Mouse (Mus musculus) spleen, adult 2 months (tissue): Measurements from ENCODE around the gene Lmo2. TPM values are rescaled to one million over a fixed set of nuclear protein-coding genes. Genes with fewer than 3 reads are reported as not detected.

Source experiments
- DNase-seq, 2 experiments: peaks; one replicate each; pipeline versions ENCODE4 v3.0.0 to v3.0.0-alpha.2; 2012 to 2021; ENCODE audit warnings: low spot score in 2 of 2, low read depth in 1 of 2
- H3K27ac ChIP-seq: fragments of 200-500 bp; 2 replicates; pipeline ENCODE4 v1.5.1; 2012; ENCODE audit warnings: low read length, inconsistent platforms; ENCODE audit not compliant: insufficient read depth
- H3K27me3 ChIP-seq: fragments of 200-500 bp; 2 replicates; pipeline ENCODE4 v1.6.1; 2012; ENCODE audit warnings: mild to moderate bottlenecking, moderate library complexity, low read length, inconsistent platforms; ENCODE audit not compliant: control insufficient read depth, insufficient read depth
- H3K36me3 ChIP-seq: fragments of 200-500 bp; 2 replicates; pipeline ENCODE4 v1.6.1; 2012; ENCODE audit warnings: mild to moderate bottlenecking, low read length, inconsistent platforms; ENCODE audit not compliant: control insufficient read depth, insufficient read depth
- H3K4me1 ChIP-seq: fragments of 200-500 bp; 2 replicates; pipeline ENCODE4 v1.6.1; 2011; ENCODE audit warnings: inconsistent platforms; ENCODE audit not compliant: control insufficient read depth, insufficient read depth, insufficient read length
- H3K4me3 ChIP-seq: fragments of 200-500 bp; 2 replicates; pipeline ENCODE4 v1.5.1; 2011; ENCODE audit warnings: mild to moderate bottlenecking, inconsistent platforms; ENCODE audit not compliant: insufficient read depth, insufficient read length; ENCODE audit errors: extremely low read depth
- CTCF ChIP-seq: fragments of 200-500 bp; IDR thresholded peaks from 2 replicates; pipeline ENCODE4 v1.5.1; 2011; ENCODE audit warnings: mild to moderate bottlenecking, inconsistent platforms; ENCODE audit not compliant: insufficient read depth, insufficient read length, insufficient replicate concordance; ENCODE audit errors: extremely low read depth
- POLR2A ChIP-seq: fragments of 200-500 bp; IDR thresholded peaks from 2 replicates; pipeline ENCODE4 v1.6.1; 2011; ENCODE audit warnings: low read depth, low read length, inconsistent platforms
- WGBS: fragments of 180-500 bp; shearing (Covaris S2); methylation state at CpG from one replicate; pipeline ENCODE4 v1.1.7; 2018; 5-methylcytosine and 5-hydroxymethylcytosine counted together
- polyA plus RNA-seq: library from polyadenylated mRNA; depleted of rRNA; stranded (reverse); fragments of >200 nt; gene quantifications from 2 replicates; pipeline ENCODE4 v1.2.3, GENCODE M21; 2012

Lmo2 gene
- polyA plus RNA-seq, 1 experiment = 91.1 TPM

DNA sequence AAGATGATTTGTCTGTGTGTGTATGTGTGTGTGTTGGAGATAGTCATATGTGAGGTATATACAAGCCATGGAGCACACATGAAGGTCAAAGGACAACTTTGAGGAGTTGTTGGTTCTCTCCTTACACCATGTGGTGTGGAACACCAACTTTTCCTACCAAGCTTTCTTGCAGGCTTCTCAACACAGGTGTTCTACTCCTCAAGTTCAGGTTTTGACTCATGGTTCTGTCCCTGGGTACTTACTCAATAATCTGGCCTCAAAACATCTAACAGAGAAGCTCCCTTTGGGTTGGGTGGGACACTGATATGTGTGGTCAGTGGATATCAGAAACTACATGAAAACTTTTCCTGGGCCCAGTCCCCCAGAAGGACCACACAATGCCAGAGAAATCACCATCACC lies 18.8 kb upstream of the Lmo2 start:
- TF ChIP-seq CTCF = no peak
- TF ChIP-seq POLR2A = no peak
- no peak overlapping the region for H3K4me3 ChIP-seq
- no peaks in the 10 kb centered on the region for H3K36me3 ChIP-seq
- no peak for DNase-seq
- H3K4me1 ChIP-seq = peaks cover 9% of the 10 kb centered on the region
- no peak overlapping the region for H3K27ac ChIP-seq
- no peaks in the 10 kb centered on the region for H3K27me3 ChIP-seq

DNA sequence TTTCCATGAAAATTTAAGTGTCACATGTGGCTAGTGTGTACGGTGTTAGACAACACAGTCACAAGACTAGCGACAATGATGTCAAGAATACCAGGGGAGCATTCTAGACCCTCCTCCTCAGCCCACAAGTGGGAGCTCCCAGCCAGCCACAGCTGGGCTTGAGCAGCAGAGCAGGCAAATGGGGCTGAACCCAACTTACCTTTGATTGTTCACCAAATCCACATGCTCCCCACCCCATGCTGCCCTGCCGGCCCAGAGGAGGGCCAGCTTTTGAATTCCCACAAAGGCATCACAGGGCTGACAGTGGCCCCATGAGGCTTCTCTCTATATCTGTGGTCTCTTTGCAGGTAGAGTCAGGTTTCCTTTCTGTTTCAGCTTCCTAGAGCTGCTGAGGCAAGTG lies 16.7 kb upstream of the Lmo2 start:
- no peak overlapping the region for H3K27ac ChIP-seq
- TF ChIP-seq CTCF (no peak), POLR2A (no peak)
- no peak overlapping the region for H3K4me3 ChIP-seq
- no peaks in the 10 kb centered on the region for H3K27me3 ChIP-seq
- H3K36me3 ChIP-seq = no peaks in the 10 kb centered on the region
- WGBS = 23% methylated on average over 3 of the region's 3 CpGs
- peaks cover 11% of the 10 kb centered on the region for H3K4me1 ChIP-seq
- DNase-seq = peak in 1 of 2 experiments; percentile 17

DNA sequence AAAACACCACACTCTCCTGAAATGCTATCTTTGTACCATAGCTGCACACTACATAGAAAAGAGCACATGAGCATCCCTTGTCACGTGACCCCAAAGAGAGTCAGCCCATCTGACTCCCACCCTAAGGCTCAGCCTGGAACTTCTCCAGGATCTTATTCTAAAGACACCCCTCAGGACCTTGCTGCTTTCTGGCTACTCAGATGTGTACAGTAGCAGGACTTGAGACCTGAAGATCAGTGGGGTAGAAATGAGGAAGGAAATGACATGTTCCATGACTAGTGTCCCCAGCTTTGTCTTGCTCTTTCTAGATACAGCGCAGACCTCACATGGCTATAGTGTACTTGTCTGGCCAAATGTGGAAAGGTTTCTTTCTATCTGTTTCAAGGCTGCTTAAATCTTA lies 12.9 kb upstream of the Lmo2 start:
- TF ChIP-seq CTCF (no peak), POLR2A (no peak)
- peak; percentile 30 to 61 for DNase-seq
- Histone ChIP-seq H3K36me3 (no peaks in the 10 kb centered on the region), H3K27me3 (no peaks in the 10 kb centered on the region), H3K4me1 (peaks cover 15% of the 10 kb centered on the region; the same call in 1 of the 2 replicates), H3K27ac (peak overlapping the region; percentile 73), H3K4me3 (no peak overlapping the region)
- WGBS = 10% methylated on average over 2 of the region's 2 CpGs

DNA sequence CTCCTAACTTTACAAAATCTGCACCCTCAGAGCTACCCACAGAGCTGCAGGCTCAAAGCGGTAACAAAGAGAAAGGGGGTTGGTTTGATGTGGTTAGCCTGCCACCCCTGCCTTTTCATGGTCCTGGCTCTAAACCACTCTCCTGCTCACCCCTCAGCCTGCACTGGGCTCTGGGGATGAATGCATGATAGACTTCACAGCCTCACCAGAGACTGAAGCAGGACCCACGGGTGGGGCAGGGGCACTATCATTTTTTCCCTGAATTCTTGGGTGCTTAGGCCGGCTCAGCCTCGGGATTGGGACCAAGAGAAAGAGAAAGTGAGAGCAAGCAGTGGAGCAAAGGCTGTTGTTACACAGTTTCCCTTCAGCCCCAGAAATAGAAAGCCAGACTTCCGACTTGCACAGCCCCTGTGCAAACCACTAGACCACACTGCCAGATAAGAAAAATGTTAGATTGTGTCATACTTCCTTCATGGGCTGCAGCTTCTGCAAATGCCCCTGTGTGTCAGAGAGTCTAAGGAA lies 12.2 kb upstream of the Lmo2 start:
- H3K4me1 ChIP-seq = peaks cover 15% of the 10 kb centered on the region; the same call in 1 of the 2 replicates
- DNase-seq = peak in 1 of 2 experiments; percentile 54
- H3K36me3 ChIP-seq = no peaks in the 10 kb centered on the region
- TF ChIP-seq POLR2A (no peak), CTCF (no peak)
- peak overlapping the region; percentile 25; the same call in 1 of the 2 replicates for H3K4me3 ChIP-seq
- 8% methylated on average over 5 of the region's 5 CpGs for WGBS
- peak overlapping the region; percentile 57 for H3K27ac ChIP-seq
- no peaks in the 10 kb centered on the region for H3K27me3 ChIP-seq

DNA sequence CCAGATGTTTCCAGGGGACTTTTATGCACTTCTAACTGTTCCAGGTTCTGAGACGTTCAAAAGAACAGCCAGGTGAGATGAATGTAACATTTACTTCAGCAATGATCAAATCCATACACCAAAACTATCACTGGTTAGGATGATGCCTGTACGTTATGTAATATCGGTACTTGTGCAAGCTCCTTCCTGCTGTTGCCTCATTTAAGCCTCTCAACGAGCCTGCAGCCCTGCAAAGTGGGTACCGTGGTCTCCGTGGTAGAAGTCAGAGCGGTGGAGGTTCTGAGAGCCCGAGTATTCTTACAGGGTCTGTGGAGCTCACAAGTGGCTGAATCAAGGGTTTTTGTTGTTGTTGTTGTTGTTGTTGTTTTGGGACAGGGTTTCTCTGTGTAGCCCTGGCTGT lies 10.9 kb upstream of the Lmo2 start:
- H3K4me3 ChIP-seq = no peak overlapping the region
- 40% methylated on average over 8 of the region's 8 CpGs for WGBS
- TF ChIP-seq POLR2A (no peak), CTCF (no peak)
- H3K4me1 ChIP-seq = peaks cover 15% of the 10 kb centered on the region; the same call in 1 of the 2 replicates
- no peaks in the 10 kb centered on the region for H3K27me3 ChIP-seq
- H3K36me3 ChIP-seq = no peaks in the 10 kb centered on the region
- no peak overlapping the region for H3K27ac ChIP-seq
- DNase-seq = no peak

DNA sequence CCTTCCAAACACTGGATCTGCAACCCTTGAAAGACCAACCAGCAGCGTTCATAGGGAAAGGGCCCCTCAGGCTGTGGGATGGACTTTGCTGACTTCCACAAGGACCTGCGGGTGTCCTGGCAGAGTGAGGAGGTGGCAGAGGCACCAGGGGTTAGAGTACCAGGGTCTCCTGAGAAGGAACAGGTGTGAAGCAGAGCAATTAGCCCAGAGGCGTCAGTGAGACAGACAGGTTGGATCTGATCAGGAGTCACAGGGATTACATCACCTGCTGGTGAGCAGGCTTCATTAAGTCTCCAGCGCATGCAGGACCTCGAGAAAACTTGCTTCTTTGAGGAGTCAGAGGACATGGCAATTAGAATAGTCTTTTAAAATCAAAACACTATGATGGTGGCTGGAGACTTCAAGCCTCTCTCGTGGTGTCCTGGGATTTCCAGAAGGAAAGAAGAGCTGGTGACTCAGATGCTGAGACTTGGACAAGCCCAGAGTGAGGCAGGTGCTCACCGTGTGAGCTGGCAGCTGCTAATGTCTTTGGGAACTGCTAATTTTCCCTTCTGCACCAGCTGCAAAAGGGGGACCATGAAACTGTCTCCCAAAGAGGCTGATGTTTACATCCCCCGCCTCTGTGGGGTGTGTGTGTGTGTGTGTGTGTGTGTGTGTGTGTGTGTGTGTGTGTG lies 9.7 kb upstream of the Lmo2 start:
- peaks cover 15% of the 10 kb centered on the region; the same call in 1 of the 2 replicates for H3K4me1 ChIP-seq
- no peak overlapping the region for H3K4me3 ChIP-seq
- no peak overlapping the region for H3K27ac ChIP-seq
- no peaks in the 10 kb centered on the region for H3K27me3 ChIP-seq
- DNase-seq = no peak
- WGBS = 79% methylated on average over 8 of the region's 8 CpGs
- TF ChIP-seq CTCF (no peak), POLR2A (no peak)
- no peaks in the 10 kb centered on the region for H3K36me3 ChIP-seq
